Mouse (Mus musculus) intestine, postnatal 0 days (tissue): Measurements from ENCODE around the gene Otulin. TPM values are rescaled to one million over a fixed set of nuclear protein-coding genes. Genes with fewer than 3 reads are reported as not detected.

Source experiments
- ATAC-seq: fragments of 200-750 bp; cut with Nextera tagmentation; 2 replicates; pipeline ENCODE4 v1.8.0; 2017; ENCODE audit warnings: mild to moderate bottlenecking, moderate TSS enrichment, moderate library complexity
- H3K27ac ChIP-seq: fragments of 300-500 bp; sonication (generic); 2 replicates; pipeline ENCODE4 v1.5.1; 2014; ENCODE audit warnings: mild to moderate bottlenecking, low read depth, low read length, moderate library complexity
- H3K27me3 ChIP-seq: fragments of 300-500 bp; sonication (generic); replicated peaks from 2 replicates; pipeline ENCODE4 v1.6.1; 2014; ENCODE audit warnings: low read length, mixed read lengths; ENCODE audit not compliant: control insufficient read depth, insufficient read depth
- H3K36me3 ChIP-seq: fragments of 300-500 bp; sonication (generic); 2 replicates; pipeline ENCODE4 v1.6.1; 2014; ENCODE audit warnings: mild to moderate bottlenecking, moderate library complexity; ENCODE audit not compliant: control insufficient read depth, insufficient read depth
- H3K4me1 ChIP-seq: fragments of 300-500 bp; sonication (generic); replicated peaks from 2 replicates; pipeline ENCODE4 v1.6.1; 2014; ENCODE audit warnings: antibody characterized with exemption, low read length, mixed read lengths; ENCODE audit not compliant: control insufficient read depth, insufficient read depth
- H3K4me2 ChIP-seq: fragments of 300-500 bp; sonication (generic); replicated peaks from 2 replicates; pipeline ENCODE4 v1.6.1; 2014; ENCODE audit warnings: low read depth, mild to moderate bottlenecking, moderate library complexity
- H3K4me3 ChIP-seq: fragments of 300-500 bp; sonication (generic); 2 replicates; pipeline ENCODE4 v1.5.1; 2014; ENCODE audit warnings: low read depth, low read length
- H3K9ac ChIP-seq: fragments of 300-500 bp; sonication (generic); 2 replicates; pipeline ENCODE4 v1.6.1; 2014; ENCODE audit warnings: mild to moderate bottlenecking, low read depth, low read length
- H3K9me3 ChIP-seq: fragments of 300-500 bp; sonication (generic); 2 replicates; pipeline ENCODE4 v1.6.1; 2016; ENCODE audit warnings: mixed run types; ENCODE audit not compliant: control insufficient read depth
- CTCF ChIP-seq: sonication (generic); IDR thresholded peaks from 2 replicates; pipeline ENCODE4 v1.5.1; 2016; ENCODE audit warnings: low read depth, mild to moderate bottlenecking, control low read depth, antibody characterized with exemption, moderate library complexity
- whole genome bisulfite sequencing: fragments of 180-500 bp; shearing (Covaris S2); extraction: QIAGEN DNeasy Blood & Tissue Kit; methylation state at CpG from one replicate; pipeline ENCODE4 v1.1.7; 2014; 5-methylcytosine and 5-hydroxymethylcytosine counted together
- polyA plus RNA-seq: library from polyadenylated mRNA; unstranded; fragments of >200 nt; fragmentation: Nextera tagmentation; extraction: Ambion mirVana; gene quantifications from 2 replicates; pipeline ENCODE4 v1.2.1, GENCODE M21; 2015

Gene Otulin
- polyA plus RNA-seq, 1 experiment from 2014 or later: 30.8 TPM

GRCm38 (mm10) chr15:27558456-27559147 lies 71.9 kb downstream of the Otulin start:
- H3K9ac ChIP-seq: no peak overlapping the region

DNA sequence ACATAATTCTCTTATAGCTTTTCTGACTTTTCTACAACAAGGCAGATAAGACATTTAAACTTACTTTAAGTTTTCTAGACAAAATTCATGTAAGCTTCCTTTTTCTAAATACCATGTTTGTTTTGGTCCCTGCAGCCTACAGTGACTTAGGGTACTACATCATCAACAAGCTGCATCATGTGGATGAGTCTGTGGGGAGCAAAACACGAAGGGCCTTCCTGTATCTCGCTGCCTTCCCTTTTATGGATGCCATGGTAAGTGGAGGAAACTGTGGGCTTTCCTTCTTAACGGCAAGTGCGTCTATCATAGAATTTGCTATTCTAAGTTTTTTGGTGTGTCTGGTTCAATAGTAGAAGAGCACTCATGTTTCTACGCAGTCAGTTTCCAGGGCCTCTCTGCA lies 76.9 kb downstream of the Otulin start:
- Histone ChIP-seq H3K9me3 (no peaks in the 10 kb centered on the region), H3K36me3 (peaks cover 17% of the 10 kb centered on the region; the same call in 1 of the 2 replicates), H3K4me1 (no peaks in the 10 kb centered on the region), H3K9ac (no peak overlapping the region), H3K27me3 (no peaks in the 10 kb centered on the region), H3K4me3 (no peak overlapping the region), H3K27ac (peak overlapping the region; percentile 41; the same call in 1 of the 2 replicates), H3K4me2 (no peak overlapping the region)
- WGBS: 69% methylated on average over 5 of the region's 5 CpGs
- ATAC-seq: no peak
- TF ChIP-seq CTCF: no peak

More at GRCm38 (mm10) chr15:27558456-27559147, 71.9 kb downstream of the Otulin start:
- WGBS: 78% methylated on average over 16 of the region's 16 CpGs
- Histone ChIP-seq H3K27ac (no peak overlapping the region), H3K27me3 (no peaks in the 10 kb centered on the region), H3K4me1 (no peaks in the 10 kb centered on the region), H3K36me3 (peaks cover 17% of the 10 kb centered on the region; the same call in 1 of the 2 replicates), H3K4me3 (no peak overlapping the region), H3K4me2 (no peak overlapping the region), H3K9me3 (no peaks in the 10 kb centered on the region)
- no peak for TF ChIP-seq CTCF
- ATAC-seq: no peak

DNA sequence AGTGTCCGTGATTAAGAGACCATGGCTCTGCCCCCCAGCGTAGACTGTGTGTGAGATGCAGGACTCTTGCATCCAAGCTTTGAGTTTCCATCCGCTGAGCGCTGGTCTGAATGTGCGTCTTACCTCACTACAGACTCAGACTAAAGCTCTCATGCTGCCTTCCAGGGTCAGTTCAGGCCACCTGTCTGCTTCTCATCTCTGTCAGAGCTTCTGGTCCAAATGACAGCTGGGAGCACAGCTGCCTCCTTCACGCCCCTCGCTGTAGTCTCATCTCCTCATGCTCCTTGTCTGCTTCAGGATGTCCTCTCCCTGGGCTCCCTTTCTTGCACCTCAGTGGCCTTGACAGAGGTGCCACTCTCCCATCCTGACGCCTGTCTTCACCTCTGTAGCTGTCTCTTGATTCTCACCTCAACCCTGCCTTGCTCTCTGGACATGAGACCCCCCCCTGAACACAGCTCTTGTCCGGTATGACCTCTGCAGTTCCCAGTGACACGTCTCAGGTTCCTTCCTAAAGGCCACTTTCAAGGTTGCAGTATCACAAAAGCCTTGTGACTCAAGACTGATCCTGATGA lies 78.3 kb downstream of the Otulin start:
- WGBS: 80% methylated on average over 10 of the region's 10 CpGs
- Histone ChIP-seq H3K9me3 (no peaks in the 10 kb centered on the region), H3K4me3 (no peak overlapping the region), H3K36me3 (peaks cover 17% of the 10 kb centered on the region; the same call in 1 of the 2 replicates), H3K9ac (no peak overlapping the region), H3K4me2 (no peak overlapping the region), H3K27ac (no peak overlapping the region), H3K4me1 (no peaks in the 10 kb centered on the region), H3K27me3 (no peaks in the 10 kb centered on the region)
- ATAC-seq: no peak
- no peak for TF ChIP-seq CTCF

DNA sequence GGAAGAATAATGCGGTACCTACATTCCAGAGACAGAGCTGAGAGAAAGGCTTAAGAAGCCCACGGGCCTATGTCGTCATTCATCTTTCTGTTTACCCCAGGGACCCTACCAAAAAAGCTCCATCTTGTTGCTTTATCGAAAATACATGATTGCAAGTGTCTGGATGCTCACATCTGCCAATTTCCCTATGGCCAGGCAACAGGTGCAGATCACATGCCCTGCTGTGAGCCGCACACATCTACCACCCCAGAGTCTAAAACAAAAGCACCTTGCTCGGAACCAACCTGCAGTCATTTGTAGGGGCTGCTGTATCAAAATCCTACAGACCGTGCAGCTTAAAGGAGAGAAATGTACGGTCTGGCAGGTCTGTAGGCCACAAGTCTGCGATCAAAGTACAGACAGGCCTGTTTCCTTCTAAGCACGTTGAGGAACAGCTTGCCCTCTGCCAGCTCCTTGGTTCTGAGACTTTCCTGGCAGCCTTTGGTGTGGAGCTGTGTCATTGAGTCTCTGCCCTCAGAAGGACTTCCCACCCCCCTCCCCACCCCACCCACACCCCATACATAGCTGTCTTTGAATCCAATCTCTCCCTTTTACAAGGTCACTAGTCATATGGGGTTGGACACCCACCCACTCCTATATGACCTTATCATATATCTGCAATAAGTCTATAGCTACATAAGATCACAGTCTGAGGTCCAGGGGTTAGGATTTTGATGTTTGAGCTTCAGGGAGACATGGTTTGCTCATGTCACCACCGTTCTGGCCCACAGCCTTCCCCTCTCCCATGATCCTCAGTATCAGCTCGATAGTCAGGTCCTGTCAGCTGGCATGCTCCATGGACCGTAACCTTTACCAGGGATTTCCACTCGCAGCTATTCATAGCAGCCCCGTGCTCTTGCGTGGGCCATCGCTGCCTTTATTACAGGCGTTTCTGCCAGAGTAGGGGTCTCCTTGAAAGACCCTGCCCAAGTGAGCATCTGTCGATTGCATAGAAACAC lies 79.1 kb downstream of the Otulin start:
- no peak for ATAC-seq
- no peak overlapping the region for H3K4me3 ChIP-seq
- no peak overlapping the region for H3K4me2 ChIP-seq
- WGBS: 83% methylated on average over 19 of the region's 19 CpGs
- no peak for TF ChIP-seq CTCF
- H3K4me1 ChIP-seq: no peaks in the 10 kb centered on the region
- no peak overlapping the region for H3K27ac ChIP-seq
- H3K9me3 ChIP-seq: no peaks in the 10 kb centered on the region
- no peak overlapping the region for H3K9ac ChIP-seq
- no peaks in the 10 kb centered on the region for H3K27me3 ChIP-seq
- H3K36me3 ChIP-seq: 0 out of 2 replicates have a peak, but pooled peaks cover 9% of the 10 kb centered on the region

DNA sequence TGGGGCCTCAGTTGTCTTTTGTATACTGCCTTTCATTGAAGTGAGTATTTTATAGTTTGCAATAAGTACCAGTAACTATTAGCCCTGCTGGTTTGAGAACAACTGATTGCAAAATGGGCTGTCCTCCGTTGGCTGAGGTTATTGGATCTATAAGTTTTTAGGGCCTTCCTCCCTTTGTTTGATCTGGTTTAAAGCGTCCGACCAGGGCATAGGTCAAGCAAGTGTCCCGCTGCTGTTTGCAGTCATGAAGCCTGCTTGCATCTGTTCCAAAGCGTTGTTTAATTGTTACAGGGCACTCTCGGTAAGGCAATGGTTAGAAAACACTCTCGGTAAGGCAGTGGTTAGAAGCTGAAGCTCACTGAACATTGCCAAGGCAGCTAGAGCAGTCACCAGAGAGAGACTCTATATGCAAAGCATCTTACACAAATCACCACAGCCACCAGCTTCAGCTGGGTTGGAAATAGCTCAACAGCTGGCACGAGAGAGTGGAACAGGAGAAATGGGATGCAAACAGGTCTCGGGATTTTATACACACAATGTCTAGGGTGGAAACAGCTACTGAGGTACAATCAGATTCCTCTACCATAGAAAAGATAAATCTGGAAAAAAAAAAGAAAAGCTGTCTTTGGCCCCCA lies 80.0 kb downstream of the Otulin start:
- no peak overlapping the region for H3K4me2 ChIP-seq
- no peak overlapping the region for H3K9ac ChIP-seq
- no peaks in the 10 kb centered on the region for H3K4me1 ChIP-seq
- no peaks in the 10 kb centered on the region for H3K27me3 ChIP-seq
- H3K27ac ChIP-seq: no peak overlapping the region
- 50% methylated on average over 9 of the region's 9 CpGs for WGBS
- no peaks in the 10 kb centered on the region for H3K9me3 ChIP-seq
- no peak overlapping the region for H3K4me3 ChIP-seq
- ATAC-seq: no peak
- TF ChIP-seq CTCF: no peak
- H3K36me3 ChIP-seq: 0 out of 2 replicates have a peak, but pooled peaks cover 7% of the 10 kb centered on the region
